8 mouse cellular contexts compared by ENCODE assay signal in genomic region chr9:104262016-104262762, GRCm38 (mm10). TPM values are rescaled to one million over a fixed set of nuclear protein-coding genes. Genes with fewer than 3 reads are reported as not detected.
DNase-seq lines count a peak whose midpoint lies in the region; ATAC-seq and TF ChIP-seq lines count a peak whose summit lies in the region.

No protein-coding gene starts in this region.

- intact Hi-C loops in heart, postnatal 36 days (cut with DNase I): loop anchor here (5.0 to 10.0 kb wide), 2 partner anchors 200 to 897 kb away; partner anchors contain the start of genes Acad11, Cdv3 and Uba5

- peak overlapping the region; percentile 90 for H3K27ac ChIP-seq in heart, embryonic 11.5 days (ENCODE audit: low read depth, low read length)
- peak overlapping the region; percentile 92 for H3K27ac ChIP-seq in embryonic facial prominence, embryonic 10.5 days (replicated peaks)
- H3K27ac ChIP-seq in hindbrain, embryonic 12.5 days: peak overlapping the region; percentile 83
- H3K27ac ChIP-seq in limb, embryonic 12.5 days: peak overlapping the region; percentile 88
- H3K27ac ChIP-seq in midbrain, embryonic 13.5 days: peak overlapping the region; percentile 90

- H3K9ac ChIP-seq in heart, embryonic 11.5 days (ENCODE audit: low read depth, low read length): peak overlapping the region; percentile 93
- H3K9ac ChIP-seq in hindbrain, embryonic 12.5 days: peak overlapping the region; percentile 92
- H3K9ac ChIP-seq in limb, embryonic 12.5 days (replicated peaks): peak overlapping the region; percentile 88
- H3K9ac ChIP-seq in midbrain, embryonic 13.5 days (replicated peaks): peak overlapping the region; percentile 94

- H3K36me3 ChIP-seq in heart, embryonic 11.5 days (ENCODE audit: control insufficient read depth, insufficient read depth, low read length): no peaks in the 10 kb centered on the region
- H3K36me3 ChIP-seq in G1E (replicated peaks): peaks cover 20% of the 10 kb centered on the region
- H3K36me3 ChIP-seq in embryonic facial prominence, embryonic 10.5 days (replicated peaks): no peaks in the 10 kb centered on the region
- no peaks in the 10 kb centered on the region for H3K36me3 ChIP-seq in hindbrain, embryonic 12.5 days
- no peaks in the 10 kb centered on the region for H3K36me3 ChIP-seq in limb, embryonic 12.5 days
- H3K36me3 ChIP-seq in midbrain, embryonic 13.5 days: no peaks in the 10 kb centered on the region

- no peak for DNase-seq in heart, postnatal 36 days
- DNase-seq in G1E (ENCODE audit: low spot score): peak; percentile 38
- DNase-seq in embryonic facial prominence, embryonic 10.5 days (ENCODE audit: low spot score): peak; percentile 76
- DNase-seq in right cerebral cortex, postnatal 25 days: no peak

- H3K4me2 ChIP-seq in heart, embryonic 11.5 days: peak overlapping the region; percentile 93
- peak overlapping the region; percentile 65 for H3K4me2 ChIP-seq in hindbrain, embryonic 12.5 days (replicated peaks)
- H3K4me2 ChIP-seq in limb, embryonic 12.5 days: peak overlapping the region; percentile 87
- H3K4me2 ChIP-seq in midbrain, embryonic 13.5 days (replicated peaks): peak overlapping the region; percentile 88

- no peak for TF ChIP-seq CTCF in G1E (IDR thresholded peaks at IDR 0.05; ENCODE audit: low read depth, low read length)

- H3K4me1 ChIP-seq in heart, embryonic 11.5 days (ENCODE audit: control insufficient read depth, insufficient read depth, low read length): peaks cover 5% of the 10 kb centered on the region
- peaks cover 40% of the 10 kb centered on the region for H3K4me1 ChIP-seq in G1E (ENCODE audit: insufficient read depth, low read depth, low read length)
- H3K4me1 ChIP-seq in embryonic facial prominence, embryonic 10.5 days: peaks cover 23% of the 10 kb centered on the region
- H3K4me1 ChIP-seq in hindbrain, embryonic 12.5 days: peaks cover 19% of the 10 kb centered on the region
- peaks cover 19% of the 10 kb centered on the region for H3K4me1 ChIP-seq in limb, embryonic 12.5 days (replicated peaks)
- peaks cover 31% of the 10 kb centered on the region for H3K4me1 ChIP-seq in midbrain, embryonic 13.5 days (replicated peaks)

- H3K27me3 ChIP-seq in heart, embryonic 11.5 days (ENCODE audit: control insufficient read depth, insufficient read depth, low read length): no peaks in the 10 kb centered on the region
- peaks cover 7% of the 10 kb centered on the region for H3K27me3 ChIP-seq in G1E (ENCODE audit: insufficient read depth, low read length)
- no peaks in the 10 kb centered on the region for H3K27me3 ChIP-seq in embryonic facial prominence, embryonic 10.5 days (replicated peaks; ENCODE audit: low read depth, poor library complexity, severe bottlenecking)
- no peaks in the 10 kb centered on the region for H3K27me3 ChIP-seq in hindbrain, embryonic 12.5 days
- H3K27me3 ChIP-seq in limb, embryonic 12.5 days: no peaks in the 10 kb centered on the region
- H3K27me3 ChIP-seq in midbrain, embryonic 13.5 days: no peaks in the 10 kb centered on the region

- 1% methylated on average over 44 of the region's 46 CpGs for WGBS in heart, embryonic 11.5 days (ENCODE audit: insufficient replicate concordance)
- WGBS in embryonic facial prominence, embryonic 10.5 days: under 1% methylated on average over 46 of the region's 46 CpGs
- WGBS in hindbrain, embryonic 12.5 days: under 1% methylated on average over 45 of the region's 46 CpGs
- under 1% methylated on average over 46 of the region's 46 CpGs for WGBS in limb, embryonic 12.5 days
- WGBS in midbrain, embryonic 13.5 days: under 1% methylated on average over 38 of the region's 46 CpGs

- peak; percentile 67 for ATAC-seq in heart, embryonic 11.5 days (replicated peaks; ENCODE audit: insufficient number of reproducible peaks, low FRiP score, low TSS enrichment)
- ATAC-seq in G1E (ENCODE audit: extremely low read depth, insufficient number of reproducible peaks, low FRiP score, poor library complexity, severe bottlenecking): no peak
- peak; percentile 72 for ATAC-seq in hindbrain, embryonic 12.5 days (ENCODE audit: low FRiP score)
- peak; percentile 53 for ATAC-seq in limb, embryonic 12.5 days (ENCODE audit: insufficient number of reproducible peaks, insufficient read depth, low FRiP score, low TSS enrichment, low read depth)
- ATAC-seq in midbrain, embryonic 13.5 days: peak; percentile 78; the same call in 1 of the 2 replicates

- no peaks in the 10 kb centered on the region for H3K9me3 ChIP-seq in heart, embryonic 11.5 days (replicated peaks; ENCODE audit: control insufficient read depth, low read length)
- H3K9me3 ChIP-seq in G1E (replicated peaks): no peaks in the 10 kb centered on the region
- no peaks in the 10 kb centered on the region for H3K9me3 ChIP-seq in embryonic facial prominence, embryonic 10.5 days
- H3K9me3 ChIP-seq in hindbrain, embryonic 12.5 days (replicated peaks): no peaks in the 10 kb centered on the region
- no peaks in the 10 kb centered on the region for H3K9me3 ChIP-seq in limb, embryonic 12.5 days
- H3K9me3 ChIP-seq in midbrain, embryonic 13.5 days: no peaks in the 10 kb centered on the region

- peak overlapping the region; percentile 98 for H3K4me3 ChIP-seq in heart, embryonic 11.5 days (ENCODE audit: low read depth, low read length)
- peak overlapping the region; percentile 92 for H3K4me3 ChIP-seq in G1E (ENCODE audit: low read depth, low read length)
- peak overlapping the region; percentile 93 for H3K4me3 ChIP-seq in embryonic facial prominence, embryonic 10.5 days
- H3K4me3 ChIP-seq in hindbrain, embryonic 12.5 days: peak overlapping the region; percentile 68
- H3K4me3 ChIP-seq in limb, embryonic 12.5 days (replicated peaks): peak overlapping the region; percentile 90
- H3K4me3 ChIP-seq in midbrain, embryonic 13.5 days (replicated peaks): peak overlapping the region; percentile 97

RNA-seq across cellular contexts. Expression of gene Dnajc13, which starts 0.5 kb away (rescaled TPM):
- polyA plus RNA-seq in heart, embryonic 11.5 days (2014; fragmentation: Nextera tagmentation; extraction: Ambion mirVana): 24.2 and 31.9 TPM in 2 replicates
- total RNA-seq in heart, postnatal 36 days (2021): 10 to 100 TPM; 31.1 to 37.5 TPM
- total RNA-seq in G1E (2014; fragmentation: Nextera tagmentation) (119 and 129 TPM in 2 replicates), G1E (2017) (44.0 and 55.7 TPM in 2 replicates)
- 62.9 and 68.3 TPM in 2 replicates for polyA plus RNA-seq in G1E (2012)
- 19.1 and 19.3 TPM in 2 replicates for polyA plus RNA-seq in embryonic facial prominence, embryonic 10.5 days (2016; fragmentation: Nextera tagmentation; extraction: Ambion mirVana)
- polyA plus RNA-seq in hindbrain, embryonic 12.5 days (2016; fragmentation: Nextera tagmentation; extraction: Ambion mirVana): 23.2 and 29.3 TPM in 2 replicates
- 23.7 and 23.8 TPM in 2 replicates for polyA plus RNA-seq in limb, embryonic 12.5 days (2016; fragmentation: Nextera tagmentation; extraction: Ambion mirVana)
- 18.9 and 19.2 TPM in 2 replicates for polyA plus RNA-seq in midbrain, embryonic 13.5 days (2015; fragmentation: Nextera tagmentation; extraction: Ambion mirVana)

Comparison
In these comparisons a context has a peak if more than half of its experiments do, and no peak if none do; other contexts are left out.
1. DNase-seq: peak in G1E (single experiment) and embryonic facial prominence, embryonic 10.5 days (single experiment); none in heart, postnatal 36 days (0 of 2) and right cerebral cortex, postnatal 25 days (single experiment).
2. Peak in every context shown above with its lines, with median percentiles within 50 percentile points of each other: H3K27ac ChIP-seq, H3K4me2 ChIP-seq, H3K4me3 ChIP-seq and H3K9ac ChIP-seq.